Mouse (Mus musculus): ENCODE results near the gene Speer4e. TPM values are rescaled to one million over a fixed set of nuclear protein-coding genes. Genes with fewer than 3 reads are reported as not detected.

Speer4e gene
- polyA plus RNA-seq, 1 experiment: not detected

Other genes with a start within 250 kb of the Speer4e start
- gene Gm9758, start 23.5 kb downstream of the Speer4e start, polyA plus RNA-seq (2012; rRNA removed): not detected in 2 replicates
- gene Gm10354, start 40.5 kb upstream of the Speer4e start, polyA plus RNA-seq (2012; rRNA removed): not detected in 2 replicates
- not detected in 2 replicates for gene Gm17019, start 94.6 kb upstream of the Speer4e start, polyA plus RNA-seq (2012; rRNA removed)

Data from gonadal fat pad, adult 2 months (tissue).